Comparison of ENCODE assay signal across 31 mouse cellular contexts in genomic region chr2:165051566-165051965, GRCm38 (mm10). TPM values are rescaled to one million over a fixed set of nuclear protein-coding genes. Genes with fewer than 3 reads are reported as not detected.
A peak's percentile ranks its signal among the peaks of the same experiment; 100 is the strongest.
DNase-seq lines count a peak whose midpoint lies in the region; ATAC-seq and TF ChIP-seq lines count a peak whose summit lies in the region.
"Had no signal": no experiment of that assay in that cellular context is flagged by ENCODE, and none has a peak within 500 bp of the region (broad histone marks: within the 10 kb centered on the region; RNA-seq: fewer than 3 reads in every experiment).

No protein-coding gene starts in this region.

- no peak for DNase-seq in hindbrain, embryonic 10.5 days (ENCODE audit: low spot score)
- peak; percentile 64 for DNase-seq in brain, embryonic 14.5 days (ENCODE audit: low read depth)
- DNase-seq in kidney, adult 9 months, result no peak
- no peak for DNase-seq in gastrocnemius, postnatal 25 days
- no peak for DNase-seq in adrenal gland, postnatal 10 days
- DNase-seq: cerebellum, adult 18-20 months; gastrocnemius, adult 2 months; kidney, adult 18-20 months; kidney, postnatal 10 days; lung, postnatal 4 days; right cerebral cortex, adult 18-20 months; right cerebral cortex, postnatal 4 days; thymus, postnatal 14 days had no signal

- H3K4me2 ChIP-seq in hindbrain, embryonic 12.5 days (replicated peaks), result no peak overlapping the region
- no peak overlapping the region for H3K4me2 ChIP-seq in midbrain, embryonic 15.5 days
- H3K4me2 ChIP-seq: embryonic facial prominence, embryonic 12.5 days; neural tube, embryonic 15.5 days had no signal

- peak overlapping the region; percentile 25; the same call in 1 of the 2 replicates for H3K27ac ChIP-seq in hindbrain, embryonic 12.5 days
- H3K27ac ChIP-seq in hindbrain, embryonic 10.5 days, result no peak overlapping the region; the same call in 1 of the 2 replicates
- peak overlapping the region; percentile 76 for H3K27ac ChIP-seq in midbrain, embryonic 15.5 days
- H3K27ac ChIP-seq: embryonic facial prominence, embryonic 12.5 days; gastrocnemius, adult 2 months; heart, embryonic 10.5 days; neural tube, embryonic 15.5 days had no signal

- no peaks in the 10 kb centered on the region for H3K36me3 ChIP-seq in hindbrain, embryonic 12.5 days
- no peaks in the 10 kb centered on the region for H3K36me3 ChIP-seq in hindbrain, embryonic 10.5 days
- no peaks in the 10 kb centered on the region for H3K36me3 ChIP-seq in midbrain, embryonic 15.5 days (replicated peaks)
- H3K36me3 ChIP-seq: embryonic facial prominence, embryonic 12.5 days; heart, embryonic 10.5 days; neural tube, embryonic 15.5 days had no signal

- no peak overlapping the region for H3K4me3 ChIP-seq in hindbrain, embryonic 12.5 days
- H3K4me3 ChIP-seq in hindbrain, embryonic 10.5 days, result no peak overlapping the region
- H3K4me3 ChIP-seq in midbrain, embryonic 15.5 days, result no peak overlapping the region
- H3K4me3 ChIP-seq: embryonic facial prominence, embryonic 12.5 days; erythroblast, embryonic 14.5 days; gastrocnemius, adult 2 months; heart, embryonic 10.5 days; neural tube, embryonic 15.5 days had no signal

- H3K27me3 ChIP-seq in hindbrain, embryonic 12.5 days, result peaks cover 15% of the 10 kb centered on the region
- H3K27me3 ChIP-seq in hindbrain, embryonic 10.5 days (ENCODE audit: insufficient read depth, poor library complexity, severe bottlenecking), result peaks cover 11% of the 10 kb centered on the region
- H3K27me3 ChIP-seq in midbrain, embryonic 15.5 days (replicated peaks), result no peaks in the 10 kb centered on the region

- no peak for TF ChIP-seq POLR2A in brain, embryonic 14.5 days (IDR thresholded peaks at IDR 0.05; ENCODE audit: borderline replicate concordance, extremely low read depth, insufficient read depth, insufficient read length, poor library complexity, severe bottlenecking)

- H3K9me3 ChIP-seq in hindbrain, embryonic 12.5 days (replicated peaks), result 0 out of 2 replicates have a peak, but pooled peaks cover 4% of the 10 kb centered on the region
- peaks cover 7% of the 10 kb centered on the region; the same call in 1 of the 2 replicates for H3K9me3 ChIP-seq in hindbrain, embryonic 10.5 days
- no peaks in the 10 kb centered on the region for H3K9me3 ChIP-seq in midbrain, embryonic 15.5 days
- H3K9me3 ChIP-seq: embryonic facial prominence, embryonic 12.5 days; heart, embryonic 10.5 days; neural tube, embryonic 15.5 days had no signal

- WGBS in hindbrain, embryonic 12.5 days, result 55% methylated on average over 11 of the region's 11 CpGs
- WGBS in hindbrain, embryonic 10.5 days, result 57% methylated on average over 11 of the region's 11 CpGs
- WGBS in midbrain, embryonic 15.5 days, result 13% methylated on average over 11 of the region's 11 CpGs

- no peak for ATAC-seq in hindbrain, embryonic 12.5 days (ENCODE audit: low FRiP score)
- ATAC-seq in megakaryocyte-erythroid progenitor cell, adult 5-6 weeks (replicated peaks; ENCODE audit: low FRiP score, low TSS enrichment, poor library complexity, severe bottlenecking), result peak; percentile 53; the same call in 1 of the 2 replicates
- ATAC-seq in midbrain, embryonic 15.5 days (replicated peaks), result peak; percentile 35

- no peak overlapping the region for H3K9ac ChIP-seq in hindbrain, embryonic 12.5 days
- H3K9ac ChIP-seq in midbrain, embryonic 15.5 days, result no peak overlapping the region
- H3K9ac ChIP-seq: embryonic facial prominence, embryonic 12.5 days; neural tube, embryonic 15.5 days had no signal

- TF ChIP-seq CTCF in brain, embryonic 14.5 days (IDR thresholded peaks at IDR 0.05; ENCODE audit: borderline replicate concordance, extremely low read depth, insufficient read depth, insufficient read length), result no peak

- peaks cover 13% of the 10 kb centered on the region for H3K4me1 ChIP-seq in hindbrain, embryonic 12.5 days
- peaks cover 42% of the 10 kb centered on the region for H3K4me1 ChIP-seq in hindbrain, embryonic 10.5 days (replicated peaks)
- peaks cover 20% of the 10 kb centered on the region for H3K4me1 ChIP-seq in midbrain, embryonic 15.5 days

RNA-seq across cellular contexts. Expression of gene Cd40, which starts 3.9 kb away (rescaled TPM):
- polyA plus RNA-seq in hindbrain, embryonic 12.5 days (2016; fragmentation: Nextera tagmentation; extraction: Ambion mirVana), result 5.4 and 6.8 TPM in 2 replicates
- polyA plus RNA-seq in hindbrain, embryonic 10.5 days (2016; fragmentation: Nextera tagmentation; extraction: Ambion mirVana), result 7.2 and 8.1 TPM in 2 replicates
- 8.4 and 8.7 TPM in 2 replicates for polyA plus RNA-seq in brain, embryonic 14.5 days (2012; rRNA removed)
- 0.67 TPM in 1 of 2 replicates, not detected in the other for total RNA-seq in megakaryocyte-erythroid progenitor cell, adult 5-6 weeks (2014; fragmentation: Nextera tagmentation)
- not detected in 2 replicates for total RNA-seq in megakaryocyte-erythroid progenitor cell, adult 5-6 weeks (2017)
- 5.5 and 6.3 TPM in 2 replicates for polyA plus RNA-seq in midbrain, embryonic 15.5 days (2015; fragmentation: Nextera tagmentation; extraction: Ambion mirVana)
- under 1 TPM; 0.48 to 0.84 TPM for total RNA-seq in gastrocnemius, postnatal 25 days (2021)
- 1 to 10 TPM; 2.9 to 3.3 TPM for total RNA-seq in adrenal gland, postnatal 10 days (2021)
- total RNA-seq: granulocyte monocyte progenitor cell, adult 5-6 weeks had no signal

RNA-seq across cellular contexts. Expression of gene Ncoa5, which starts 16.9 kb away (rescaled TPM):
- 126 and 129 TPM in 2 replicates for polyA plus RNA-seq in hindbrain, embryonic 12.5 days (2016; fragmentation: Nextera tagmentation; extraction: Ambion mirVana)
- 101 and 102 TPM in 2 replicates for polyA plus RNA-seq in hindbrain, embryonic 10.5 days (2016; fragmentation: Nextera tagmentation; extraction: Ambion mirVana)
- 128 and 143 TPM in 2 replicates for polyA plus RNA-seq in brain, embryonic 14.5 days (2012; rRNA removed)
- 38.4 and 44.2 TPM in 2 replicates for total RNA-seq in megakaryocyte-erythroid progenitor cell, adult 5-6 weeks (2014; fragmentation: Nextera tagmentation)
- 41.2 and 42.4 TPM in 2 replicates for total RNA-seq in megakaryocyte-erythroid progenitor cell, adult 5-6 weeks (2017)
- polyA plus RNA-seq in midbrain, embryonic 15.5 days (2015; fragmentation: Nextera tagmentation; extraction: Ambion mirVana), result 123 and 126 TPM in 2 replicates
- total RNA-seq in gastrocnemius, postnatal 25 days (2021), result 10 to 100 TPM in 1 of 2 experiments, 1 to 10 TPM in 1; 9.9 to 12.6 TPM
- 10 to 100 TPM; 29.3 to 35.9 TPM for total RNA-seq in adrenal gland, postnatal 10 days (2021)

RNA-seq across cellular contexts. Expression of gene 1700025C18Rik, which starts 39.0 kb away (rescaled TPM):
- not detected in 2 replicates for polyA plus RNA-seq in hindbrain, embryonic 12.5 days (2016; fragmentation: Nextera tagmentation; extraction: Ambion mirVana)
- not detected in 2 replicates for polyA plus RNA-seq in hindbrain, embryonic 10.5 days (2016; fragmentation: Nextera tagmentation; extraction: Ambion mirVana)
- not detected in 2 replicates for polyA plus RNA-seq in brain, embryonic 14.5 days (2012; rRNA removed)
- not detected in 2 replicates for total RNA-seq in megakaryocyte-erythroid progenitor cell, adult 5-6 weeks (2014; fragmentation: Nextera tagmentation)
- total RNA-seq in megakaryocyte-erythroid progenitor cell, adult 5-6 weeks (2017), result not detected in 2 replicates
- not detected in 2 replicates for polyA plus RNA-seq in midbrain, embryonic 15.5 days (2015; fragmentation: Nextera tagmentation; extraction: Ambion mirVana)
- total RNA-seq in gastrocnemius, postnatal 25 days (2021), result not detected
- total RNA-seq in adrenal gland, postnatal 10 days (2021), result not detected
- total RNA-seq: adrenal gland, postnatal 4 days; gastrocnemius, adult 2 months; granulocyte monocyte progenitor cell, adult 5-6 weeks; layer of hippocampus, adult 18-20 months; layer of hippocampus, postnatal 14 days; liver, adult 2 months had no signal
- polyA plus RNA-seq: embryonic facial prominence, embryonic 12.5 days; erythroblast, embryonic 14.5 days; frontal cortex, adult 2 months; heart, embryonic 10.5 days; heart, postnatal 0 days; limb, embryonic 11.5 days; liver, adult 2 months; liver, embryonic 16.5 days; lung, embryonic 16.5 days; neural tube, embryonic 15.5 days; stomach, embryonic 14.5 days had no signal
